Mouse (Mus musculus): Measurements from ENCODE around the gene Fbxw4.
"Not testable (repeated sequence)": the region's sequence is repeated elsewhere in the genome, so short reads cannot be mapped to it uniquely, and the experiment has no call there.

The Fbxw4 gene

DNA sequence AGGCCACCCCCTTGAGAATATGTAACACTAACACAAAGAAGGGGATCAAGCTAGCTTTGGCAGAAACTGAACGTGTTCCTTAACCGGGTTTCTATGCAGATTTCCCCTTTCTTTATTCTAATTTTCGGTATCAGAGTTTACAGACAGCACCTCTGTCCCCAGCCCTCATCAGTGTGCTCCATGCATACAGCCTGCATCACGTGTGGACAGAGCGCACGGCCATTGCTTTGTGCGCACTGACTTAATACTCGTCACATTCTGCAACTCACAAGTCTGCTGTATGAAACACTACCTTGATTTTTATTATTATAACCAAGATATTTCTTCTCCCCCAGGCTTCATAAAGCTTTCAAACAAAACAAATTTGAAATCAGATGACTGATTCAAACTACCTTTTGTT is 4.2 kb downstream of the Fbxw4 start:
- DNase-seq, result no peak

DNA sequence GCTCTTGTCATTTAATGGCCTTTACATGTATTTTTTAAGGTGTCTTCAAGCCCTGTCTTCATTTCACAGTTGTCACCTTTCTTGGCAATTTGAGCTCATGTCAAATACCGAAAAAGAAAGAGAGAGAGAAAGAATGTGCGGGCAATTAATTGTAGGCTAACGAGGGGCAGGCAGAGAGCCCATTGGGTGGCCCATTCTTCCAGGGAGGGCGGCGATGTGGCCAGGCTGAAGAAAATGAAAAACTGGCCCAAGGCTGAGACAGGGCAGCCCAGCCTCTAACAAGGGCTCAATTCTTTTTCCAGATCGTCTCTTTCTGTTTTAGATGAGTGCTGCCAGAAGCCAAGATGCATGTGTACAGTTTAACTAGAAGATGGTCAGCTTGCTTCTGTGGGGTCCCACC is 6.1 kb downstream of the Fbxw4 start:
- no peak for DNase-seq

DNA sequence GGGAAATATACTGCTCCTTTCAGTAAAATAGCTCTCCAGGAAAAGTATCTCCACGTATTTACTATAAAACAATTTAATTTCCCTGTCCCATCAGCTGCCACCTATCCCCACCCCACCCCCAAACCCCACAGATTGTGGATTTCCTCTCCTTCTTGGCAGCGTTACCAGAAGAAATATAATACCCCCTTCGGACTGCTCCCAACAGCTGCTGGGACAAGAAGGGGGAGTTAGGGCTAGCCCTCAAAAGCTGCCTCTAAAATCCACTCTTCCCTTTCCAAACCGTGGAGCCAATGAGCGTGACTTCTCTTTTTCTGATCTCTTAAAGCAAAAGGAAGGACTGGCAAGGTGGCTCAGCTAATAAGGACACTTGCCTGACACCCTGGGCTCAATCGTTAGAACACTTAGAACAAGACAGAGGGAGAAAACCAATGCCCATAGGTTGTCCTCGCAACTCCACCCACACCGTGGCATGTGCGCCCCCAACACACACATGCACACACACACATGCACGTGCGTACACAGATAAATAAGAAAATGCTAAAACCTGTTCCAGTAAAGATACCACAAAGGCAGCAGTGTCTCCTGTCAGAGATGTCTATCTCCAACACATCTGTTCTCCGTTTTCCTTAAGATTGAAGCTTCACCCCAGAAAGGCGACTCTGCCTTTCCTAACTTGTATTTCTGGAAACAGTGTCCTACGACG is 7.7 kb downstream of the Fbxw4 start:
- no peak for DNase-seq

DNA sequence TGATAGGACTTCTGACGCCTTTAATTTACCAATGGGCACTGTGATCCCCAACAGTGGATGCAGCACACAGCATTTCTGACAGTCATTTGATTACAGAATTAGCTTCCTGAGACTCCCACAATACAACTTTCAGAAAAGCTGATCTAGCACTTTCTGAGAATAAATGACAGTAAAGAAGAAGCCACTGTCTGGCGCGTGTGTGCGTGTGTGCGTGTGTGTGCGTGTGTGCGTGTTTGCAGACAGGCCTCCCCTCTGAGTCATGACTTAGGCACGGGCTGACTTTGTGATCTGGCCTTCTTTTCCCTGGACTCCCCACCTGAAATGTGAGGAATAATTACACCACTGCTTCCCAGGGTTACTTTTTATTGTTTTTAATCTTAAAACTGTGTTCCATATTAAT is 8.6 kb downstream of the Fbxw4 start:
- DNase-seq, result no peak

DNA sequence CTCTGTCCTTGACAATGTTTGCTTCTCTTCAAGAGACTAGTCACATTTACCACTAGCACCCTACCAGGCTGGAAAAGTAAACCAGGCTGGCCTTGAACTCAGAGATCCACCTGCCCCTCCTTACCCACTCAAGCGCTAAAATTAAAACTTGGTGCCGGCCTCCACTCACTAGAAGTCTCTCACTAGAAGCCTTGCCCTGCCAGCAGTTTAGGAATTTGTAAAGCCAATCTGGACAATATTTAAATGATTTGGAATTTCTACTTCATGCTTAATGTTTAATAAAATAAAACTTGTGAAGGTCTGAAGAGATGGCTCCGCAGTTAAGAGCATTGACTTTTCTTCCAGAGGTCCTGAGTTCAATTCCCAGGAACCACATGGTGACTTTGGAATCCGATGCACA is 10.3 kb downstream of the Fbxw4 start:
- DNase-seq, result no peak

- not testable (repeated sequence) for DNase-seq
These were observed 11.6 kb downstream of the Fbxw4 start for GRCm38 (mm10) chr19:45648469-45648868.

DNA sequence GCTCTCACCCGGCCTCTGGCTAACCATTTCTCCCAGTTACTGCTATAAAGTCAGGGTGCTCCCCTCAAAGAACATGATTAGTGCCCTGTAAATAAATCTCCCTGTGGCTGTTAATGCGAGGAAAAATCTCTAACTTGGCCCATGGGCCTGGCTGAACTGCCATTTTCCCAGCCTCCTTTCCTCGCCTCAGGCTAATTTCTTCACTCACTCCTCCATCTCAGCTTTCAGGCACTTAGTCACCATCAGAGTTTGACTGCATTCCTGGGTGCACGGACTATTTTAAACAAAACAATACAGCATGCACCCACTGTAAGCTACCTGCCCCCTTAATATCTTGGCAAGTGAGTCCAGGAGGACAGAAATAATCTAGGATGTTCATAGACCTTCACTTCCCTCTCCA is 13.2 kb downstream of the Fbxw4 start:
- no peak for DNase-seq

DNA sequence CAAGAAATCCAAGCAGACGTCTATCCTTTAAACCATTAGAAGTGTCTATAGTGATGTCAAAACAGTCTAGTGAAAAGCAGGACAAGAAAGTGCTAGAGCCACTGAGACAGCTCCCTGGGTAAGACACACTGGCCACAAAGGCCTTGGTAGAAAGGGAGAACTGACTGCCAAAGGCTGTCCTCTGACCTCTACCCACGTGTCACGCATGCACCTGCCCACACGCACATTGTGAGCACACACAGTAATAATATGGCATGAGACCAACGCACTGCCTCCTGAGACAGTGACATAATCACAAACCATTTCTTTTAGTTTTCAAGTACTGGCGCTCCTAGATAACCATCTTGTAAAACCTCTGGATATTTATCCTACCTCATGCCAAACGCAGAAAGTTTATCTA is 19.4 kb downstream of the Fbxw4 start:
- no peak for DNase-seq

DNA sequence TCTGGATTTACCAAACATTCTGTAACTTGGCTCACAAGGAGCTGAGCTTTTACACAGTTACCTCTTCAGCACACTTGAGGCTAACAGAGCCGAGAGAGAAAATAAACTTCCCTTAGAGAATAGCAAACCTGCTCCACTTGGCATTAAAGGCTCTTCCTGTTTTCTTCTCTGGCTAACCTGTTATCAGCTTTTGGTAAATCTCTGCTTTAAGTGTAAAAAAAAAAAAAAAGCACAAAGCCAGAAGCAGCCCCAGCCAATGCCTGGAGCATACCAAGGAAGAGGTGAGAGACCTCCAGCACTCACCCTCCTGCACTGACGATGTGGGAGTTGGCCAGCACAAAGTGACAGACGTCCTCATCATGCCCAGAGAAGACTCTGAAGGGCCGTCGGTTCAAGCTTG is 24.2 kb downstream of the Fbxw4 start:
- no peak for DNase-seq

GRCm38 (mm10) chr19:45631584-45631983 is 28.5 kb downstream of the Fbxw4 start:
- no peak for DNase-seq

DNA sequence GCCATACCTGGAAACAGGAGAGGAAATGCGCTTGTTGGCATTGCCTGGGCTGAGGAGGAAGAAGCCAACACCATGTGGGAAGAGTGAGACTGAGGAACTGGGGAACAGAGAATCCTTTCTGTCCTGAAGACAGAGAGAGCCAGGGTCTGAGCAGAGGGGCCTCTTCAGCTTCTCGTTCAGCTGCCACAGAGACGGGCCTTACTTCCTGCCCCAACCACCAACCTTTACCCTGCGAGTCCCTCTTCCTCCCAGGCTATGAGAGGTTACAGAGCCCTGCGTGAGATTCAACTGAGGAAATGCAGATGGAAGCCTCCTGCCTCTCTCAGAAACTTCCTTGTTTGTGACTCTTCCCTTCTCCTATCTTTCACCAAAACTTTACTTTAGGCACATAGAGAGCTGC is 29.2 kb downstream of the Fbxw4 start:
- no peak for DNase-seq

- no peak for DNase-seq
These were observed 30.9 kb downstream of the Fbxw4 start for GRCm38 (mm10) chr19:45629219-45629618.

DNA sequence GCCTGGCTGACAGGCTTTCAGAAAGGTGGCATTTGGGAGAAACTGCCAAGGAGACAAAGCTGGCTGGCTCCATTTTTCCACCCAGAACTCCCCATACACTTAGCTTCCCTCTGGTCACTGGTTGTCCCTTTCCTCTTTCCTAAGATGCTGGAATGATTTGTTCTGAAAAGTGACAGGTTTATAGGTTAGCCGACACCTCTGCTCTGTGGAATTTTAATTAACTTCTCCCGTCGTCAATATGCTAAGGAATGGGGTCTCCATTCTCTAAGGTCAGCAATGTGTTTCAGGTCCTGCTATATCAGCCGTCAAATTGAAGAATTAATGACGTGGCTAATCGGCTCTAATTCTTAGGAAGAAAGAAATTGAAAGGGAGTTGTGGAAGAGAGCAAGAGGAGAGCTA is 31.5 kb downstream of the Fbxw4 start:
- no peak for DNase-seq

- no peak for DNase-seq
These were observed 33.1 kb downstream of the Fbxw4 start for GRCm38 (mm10) chr19:45627036-45627435.

DNA sequence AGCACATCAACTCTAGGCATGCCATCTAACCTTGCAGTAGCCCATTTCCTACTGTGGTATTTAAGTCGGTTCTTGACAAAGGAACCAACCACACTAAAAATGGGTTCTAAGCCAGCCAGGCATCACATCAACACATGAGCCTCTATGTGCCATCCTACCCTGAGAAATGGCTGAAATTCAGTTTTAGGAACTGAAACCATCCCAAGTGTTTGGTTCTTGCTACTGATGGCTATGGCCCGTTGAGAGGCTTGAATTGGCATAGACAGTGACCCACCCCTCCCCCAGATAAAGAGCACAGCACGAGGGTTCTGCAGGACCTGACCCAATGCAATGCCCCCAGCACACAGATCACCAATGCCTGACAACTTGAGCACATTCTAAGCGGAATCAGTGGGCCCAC is 36.4 kb downstream of the Fbxw4 start:
- no peak for DNase-seq

DNA sequence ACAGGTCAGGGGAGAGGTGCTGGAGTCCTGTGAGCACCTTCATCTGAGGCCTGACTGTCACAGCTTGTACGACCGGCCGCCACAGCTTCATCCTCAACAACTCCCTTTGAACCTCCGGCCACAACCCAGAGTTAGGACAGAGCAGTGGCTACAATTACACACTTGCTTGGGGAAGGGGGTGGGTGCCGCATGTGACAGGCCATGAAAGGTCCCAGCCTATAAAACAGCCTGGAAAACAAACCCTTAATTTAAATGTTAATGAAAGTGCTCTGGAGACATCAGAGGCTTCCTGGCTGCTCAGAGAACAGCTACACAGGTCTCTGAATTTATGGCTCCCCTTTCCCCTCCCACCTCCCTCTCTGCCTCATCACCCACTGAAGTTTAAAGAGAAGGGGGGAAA is 38.0 kb downstream of the Fbxw4 start:
- DNase-seq, result no peak

GRCm38 (mm10) chr19:45621061-45621460 is 39.1 kb downstream of the Fbxw4 start:
- no peak for DNase-seq

GRCm38 (mm10) chr19:45619744-45620501 is 40.2 kb downstream of the Fbxw4 start:
- no peak for DNase-seq

GRCm38 (mm10) chr19:45618184-45618583 is 41.9 kb downstream of the Fbxw4 start:
- no peak for DNase-seq

DNA sequence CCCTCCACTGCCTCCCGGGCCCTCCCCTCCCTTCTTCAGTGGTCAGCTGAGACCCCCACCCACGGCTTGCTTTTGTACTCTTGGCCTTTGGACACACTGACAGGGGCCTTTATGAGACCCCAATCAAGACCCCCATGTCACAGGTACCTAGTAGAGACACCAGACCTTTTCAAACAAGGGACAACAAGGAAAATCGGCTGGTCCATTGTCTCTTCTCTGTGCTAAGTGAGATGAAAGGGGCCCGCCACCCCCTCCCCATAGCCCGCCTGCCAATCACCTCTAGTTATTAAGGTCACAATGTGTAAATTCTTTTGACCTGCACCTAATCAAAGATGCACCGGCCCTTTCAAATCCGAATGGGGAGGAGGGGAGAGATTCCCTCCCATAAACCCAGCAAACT is 43.4 kb downstream of the Fbxw4 start:
- no peak for DNase-seq

GRCm38 (mm10) chr19:45616214-45616518 is 43.9 kb downstream of the Fbxw4 start:
- DNase-seq, result no peak

GRCm38 (mm10) chr19:45615415-45616213 is 44.5 kb downstream of the Fbxw4 start:
- no peak for DNase-seq

DNA sequence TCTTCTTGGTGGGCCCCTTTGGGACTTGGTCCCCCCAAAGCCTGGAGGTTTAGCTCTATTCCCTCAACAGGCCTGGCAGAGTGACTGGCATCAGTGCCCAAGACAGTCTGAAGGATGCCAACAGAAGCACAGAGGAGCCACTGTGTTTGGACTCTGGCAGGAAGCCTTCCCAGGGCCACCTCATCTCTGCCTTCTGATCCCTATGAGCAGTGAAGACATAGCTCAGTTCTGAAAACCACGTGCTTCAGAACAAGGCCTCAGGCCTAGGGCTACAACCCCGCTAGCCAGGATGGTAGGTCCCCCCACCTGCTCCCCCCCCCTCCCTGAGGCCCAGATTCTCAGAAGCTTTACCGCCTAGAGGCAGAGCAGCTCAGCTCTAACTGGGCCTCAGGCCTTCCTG is 45.2 kb downstream of the Fbxw4 start:
- DNase-seq, result no peak

DNA sequence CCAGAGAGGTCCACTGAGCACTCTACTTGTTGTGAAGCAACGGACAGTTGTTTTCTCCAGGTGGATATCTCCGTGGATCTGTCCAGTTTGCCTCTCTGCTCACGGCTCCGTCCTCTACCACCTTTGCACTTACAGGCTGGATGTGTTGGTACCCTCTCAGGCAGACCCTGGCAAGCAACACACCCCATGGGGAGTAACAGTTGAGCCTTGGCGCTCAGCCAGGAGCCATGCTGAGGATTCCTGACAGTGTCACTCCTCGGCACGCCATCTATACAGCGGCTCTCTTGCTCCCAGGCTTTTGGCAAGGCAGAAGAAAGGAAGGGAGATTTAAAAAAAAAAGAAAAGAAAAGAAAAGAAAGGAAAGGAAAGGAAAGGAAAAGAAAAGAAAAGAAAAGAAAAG is 45.7 kb downstream of the Fbxw4 start:
- no peak for DNase-seq

Measured in right cerebral cortex, postnatal 25 days (tissue).